In genomic region chr5:102748146-102748545, GRCm38 (mm10) we compare ENCODE assay signal across 22 mouse cellular contexts.
DNase-seq lines count a peak whose midpoint lies in the region; ATAC-seq and TF ChIP-seq lines count a peak whose summit lies in the region.
"Had no signal": no experiment of that assay in that cellular context is flagged by ENCODE, and none has a peak within 500 bp of the region (broad histone marks: within the 10 kb centered on the region; RNA-seq: fewer than 3 reads in every experiment).

No protein-coding gene starts in this region.

- TF ChIP-seq CTCF in hindbrain, postnatal 0 days (IDR thresholded peaks at IDR 0.05; ENCODE audit: low read depth), result no peak
- no peak for TF ChIP-seq CTCF in midbrain, postnatal 0 days (IDR thresholded peaks at IDR 0.05)

- no peaks in the 10 kb centered on the region for H3K36me3 ChIP-seq in forebrain, embryonic 14.5 days (ENCODE audit: control insufficient read depth, insufficient read depth, low read length)
- no peaks in the 10 kb centered on the region for H3K36me3 ChIP-seq in forebrain, embryonic 11.5 days (ENCODE audit: control insufficient read depth, insufficient read depth, low read length)
- H3K36me3 ChIP-seq in hindbrain, postnatal 0 days (ENCODE audit: insufficient read depth, low read length), result no peaks in the 10 kb centered on the region
- H3K36me3 ChIP-seq in hindbrain, embryonic 14.5 days (replicated peaks; ENCODE audit: control insufficient read depth, insufficient read depth), result no peaks in the 10 kb centered on the region
- no peaks in the 10 kb centered on the region for H3K36me3 ChIP-seq in midbrain, postnatal 0 days (ENCODE audit: insufficient read depth, low read length)
- no peaks in the 10 kb centered on the region for H3K36me3 ChIP-seq in midbrain, embryonic 11.5 days (ENCODE audit: control insufficient read depth, insufficient read depth, low read length)
- H3K36me3 ChIP-seq: embryonic facial prominence, embryonic 12.5 days; embryonic facial prominence, embryonic 15.5 days; forebrain, embryonic 12.5 days; hindbrain, embryonic 12.5 days; intestine, embryonic 15.5 days had no signal

- no peak overlapping the region for H3K27ac ChIP-seq in forebrain, embryonic 14.5 days (ENCODE audit: low read depth, low read length)
- no peak overlapping the region for H3K27ac ChIP-seq in forebrain, embryonic 11.5 days (ENCODE audit: low read depth, low read length)
- no peak overlapping the region for H3K27ac ChIP-seq in hindbrain, postnatal 0 days
- H3K27ac ChIP-seq in hindbrain, embryonic 14.5 days, result no peak overlapping the region
- H3K27ac ChIP-seq in midbrain, postnatal 0 days (ENCODE audit: low read depth, low read length), result no peak overlapping the region
- H3K27ac ChIP-seq in midbrain, embryonic 11.5 days (ENCODE audit: low read depth, low read length), result no peak overlapping the region
- H3K27ac ChIP-seq: embryonic facial prominence, embryonic 12.5 days; embryonic facial prominence, embryonic 15.5 days; forebrain, embryonic 12.5 days; heart, adult 2 months; hindbrain, embryonic 12.5 days had no signal

- no peak overlapping the region for H3K4me2 ChIP-seq in forebrain, embryonic 14.5 days (ENCODE audit: low read length)
- no peak overlapping the region for H3K4me2 ChIP-seq in forebrain, embryonic 11.5 days (ENCODE audit: low read depth, low read length, severe bottlenecking)
- no peak overlapping the region for H3K4me2 ChIP-seq in hindbrain, postnatal 0 days (ENCODE audit: low read depth, low read length)
- no peak overlapping the region for H3K4me2 ChIP-seq in hindbrain, embryonic 14.5 days (replicated peaks)
- no peak overlapping the region for H3K4me2 ChIP-seq in midbrain, postnatal 0 days (ENCODE audit: low read depth, low read length, poor library complexity, severe bottlenecking)
- H3K4me2 ChIP-seq in midbrain, embryonic 11.5 days, result no peak overlapping the region
- H3K4me2 ChIP-seq: embryonic facial prominence, embryonic 12.5 days; embryonic facial prominence, embryonic 15.5 days; forebrain, embryonic 12.5 days; heart, embryonic 11.5 days; hindbrain, embryonic 12.5 days; intestine, embryonic 15.5 days had no signal

- ATAC-seq in forebrain, embryonic 14.5 days, result peak; percentile 52; the same call in 1 of the 2 replicates
- ATAC-seq in forebrain, embryonic 11.5 days (replicated peaks; ENCODE audit: low FRiP score), result no peak
- ATAC-seq in hindbrain, postnatal 0 days, result 0 out of 2 replicates have a peak, but pooled peaks have one; percentile 24
- no peak for ATAC-seq in hindbrain, embryonic 14.5 days (ENCODE audit: low FRiP score)
- no peak for ATAC-seq in midbrain, postnatal 0 days (ENCODE audit: low FRiP score)
- ATAC-seq in midbrain, embryonic 11.5 days (ENCODE audit: low FRiP score), result no peak
- ATAC-seq: activated CD4-positive, CD25-positive, alpha-beta regulatory T cell, adult 4 months; intestine, embryonic 15.5 days had no signal

- no peaks in the 10 kb centered on the region; the same call in 1 of the 2 replicates for H3K4me1 ChIP-seq in forebrain, embryonic 14.5 days (ENCODE audit: control insufficient read depth, insufficient read depth, low read length)
- no peaks in the 10 kb centered on the region for H3K4me1 ChIP-seq in forebrain, embryonic 11.5 days (replicated peaks; ENCODE audit: control insufficient read depth, insufficient read depth, low read length)
- H3K4me1 ChIP-seq in hindbrain, postnatal 0 days (ENCODE audit: insufficient read depth, low read length), result no peaks in the 10 kb centered on the region
- no peaks in the 10 kb centered on the region for H3K4me1 ChIP-seq in hindbrain, embryonic 14.5 days (replicated peaks; ENCODE audit: control insufficient read depth, insufficient read depth, low read length)
- H3K4me1 ChIP-seq in midbrain, postnatal 0 days (ENCODE audit: insufficient read depth, low read length), result no peaks in the 10 kb centered on the region
- H3K4me1 ChIP-seq in midbrain, embryonic 11.5 days (ENCODE audit: control insufficient read depth, insufficient read depth, low read length), result no peaks in the 10 kb centered on the region
- H3K4me1 ChIP-seq: forebrain, embryonic 12.5 days; hindbrain, embryonic 12.5 days had no signal

- H3K4me3 ChIP-seq in forebrain, embryonic 14.5 days (ENCODE audit: low read depth, low read length), result no peak overlapping the region
- H3K4me3 ChIP-seq in forebrain, embryonic 11.5 days (ENCODE audit: low read depth, low read length), result no peak overlapping the region
- H3K4me3 ChIP-seq in hindbrain, postnatal 0 days (ENCODE audit: low read length), result no peak overlapping the region
- no peak overlapping the region for H3K4me3 ChIP-seq in hindbrain, embryonic 14.5 days (replicated peaks; ENCODE audit: low read length)
- no peak overlapping the region for H3K4me3 ChIP-seq in midbrain, postnatal 0 days (ENCODE audit: low read depth, low read length)
- H3K4me3 ChIP-seq in midbrain, embryonic 11.5 days (ENCODE audit: low read depth, low read length), result no peak overlapping the region
- H3K4me3 ChIP-seq: embryonic facial prominence, embryonic 12.5 days; embryonic facial prominence, embryonic 15.5 days; forebrain, embryonic 12.5 days; heart, adult 2 months; hindbrain, embryonic 12.5 days; intestine, embryonic 15.5 days had no signal

- H3K27me3 ChIP-seq in forebrain, embryonic 14.5 days (replicated peaks; ENCODE audit: control insufficient read depth, insufficient read depth, low read length), result no peaks in the 10 kb centered on the region
- H3K27me3 ChIP-seq in forebrain, embryonic 11.5 days (ENCODE audit: control insufficient read depth, insufficient read depth, low read length), result no peaks in the 10 kb centered on the region
- H3K27me3 ChIP-seq in hindbrain, postnatal 0 days (ENCODE audit: insufficient read depth, low read length), result no peaks in the 10 kb centered on the region
- no peaks in the 10 kb centered on the region for H3K27me3 ChIP-seq in hindbrain, embryonic 14.5 days (ENCODE audit: control insufficient read depth, insufficient read depth, low read length)
- no peaks in the 10 kb centered on the region for H3K27me3 ChIP-seq in midbrain, postnatal 0 days (ENCODE audit: insufficient read depth, low read length)
- H3K27me3 ChIP-seq in midbrain, embryonic 11.5 days (ENCODE audit: control insufficient read depth, insufficient read depth, low read length), result no peaks in the 10 kb centered on the region
- H3K27me3 ChIP-seq: embryonic facial prominence, embryonic 12.5 days; embryonic facial prominence, embryonic 15.5 days; forebrain, embryonic 12.5 days; hindbrain, embryonic 12.5 days; intestine, embryonic 15.5 days had no signal

- 83% methylated on average over 9 of the region's 9 CpGs for WGBS in forebrain, embryonic 14.5 days
- WGBS in forebrain, embryonic 11.5 days, result 89% methylated on average over 9 of the region's 9 CpGs
- WGBS in hindbrain, postnatal 0 days, result 68% methylated on average over 9 of the region's 9 CpGs
- 66% methylated on average over 9 of the region's 9 CpGs for WGBS in hindbrain, embryonic 14.5 days
- WGBS in midbrain, postnatal 0 days, result 80% methylated on average over 9 of the region's 9 CpGs
- 85% methylated on average over 9 of the region's 9 CpGs for WGBS in midbrain, embryonic 11.5 days

- H3K9me3 ChIP-seq in forebrain, embryonic 14.5 days (replicated peaks; ENCODE audit: control insufficient read depth, low read length), result no peaks in the 10 kb centered on the region
- no peaks in the 10 kb centered on the region for H3K9me3 ChIP-seq in forebrain, embryonic 11.5 days (ENCODE audit: control insufficient read depth, low read length)
- no peaks in the 10 kb centered on the region for H3K9me3 ChIP-seq in hindbrain, postnatal 0 days (ENCODE audit: low read length)
- no peaks in the 10 kb centered on the region for H3K9me3 ChIP-seq in hindbrain, embryonic 14.5 days (ENCODE audit: control insufficient read depth, low read length)
- no peaks in the 10 kb centered on the region for H3K9me3 ChIP-seq in midbrain, postnatal 0 days (ENCODE audit: low read length)
- no peaks in the 10 kb centered on the region for H3K9me3 ChIP-seq in midbrain, embryonic 11.5 days (ENCODE audit: control insufficient read depth, low read length)
- H3K9me3 ChIP-seq: embryonic facial prominence, embryonic 12.5 days; embryonic facial prominence, embryonic 15.5 days; forebrain, embryonic 12.5 days; hindbrain, embryonic 12.5 days; intestine, embryonic 15.5 days had no signal

- no peak overlapping the region for H3K9ac ChIP-seq in forebrain, embryonic 14.5 days (ENCODE audit: low read length)
- no peak overlapping the region for H3K9ac ChIP-seq in forebrain, embryonic 11.5 days (ENCODE audit: low read length)
- H3K9ac ChIP-seq in hindbrain, postnatal 0 days (replicated peaks; ENCODE audit: low read length), result no peak overlapping the region
- no peak overlapping the region for H3K9ac ChIP-seq in hindbrain, embryonic 14.5 days
- no peak overlapping the region for H3K9ac ChIP-seq in midbrain, postnatal 0 days (replicated peaks; ENCODE audit: low read length, poor library complexity, severe bottlenecking)
- no peak overlapping the region for H3K9ac ChIP-seq in midbrain, embryonic 11.5 days (ENCODE audit: low read length)
- H3K9ac ChIP-seq: embryonic facial prominence, embryonic 12.5 days; embryonic facial prominence, embryonic 15.5 days; forebrain, embryonic 12.5 days; hindbrain, embryonic 12.5 days; intestine, embryonic 15.5 days had no signal

- peak; percentile 21 to 57 for DNase-seq in cerebellum, postnatal 10 days
- DNase-seq in cerebellum, adult 11 months, result no peak
- peak; percentile 51 for DNase-seq in forebrain, embryonic 14.5 days (ENCODE audit: low spot score)
- DNase-seq in forebrain, embryonic 11.5 days (ENCODE audit: low spot score), result no peak
- DNase-seq in hindbrain, postnatal 0 days (ENCODE audit: low spot score), result peak; percentile 30
- no peak for DNase-seq in hindbrain, embryonic 14.5 days (ENCODE audit: low spot score)
- peak; percentile 20 for DNase-seq in midbrain, postnatal 0 days (ENCODE audit: low spot score)
- no peak for DNase-seq in midbrain, embryonic 11.5 days (ENCODE audit: low spot score, missing footprints)
- DNase-seq: adrenal gland, adult 8-10 months; adrenal gland, postnatal 25 days; cerebellum, adult 2 months; cerebellum, adult 9-11 months; gastrocnemius, postnatal 25 days; heart, adult 2 months; kidney, adult 11 months had no signal

Comparison
In these comparisons a context has a peak if more than half of its experiments do, and no peak if none do; other contexts are left out.
1. DNase-seq: peak in cerebellum, postnatal 10 days (2 of 2), forebrain, embryonic 14.5 days (single experiment), hindbrain, postnatal 0 days (single experiment) and midbrain, postnatal 0 days (single experiment); none in cerebellum, adult 11 months (single experiment), forebrain, embryonic 11.5 days (single experiment), hindbrain, embryonic 14.5 days (single experiment) and midbrain, embryonic 11.5 days (single experiment).
2. ATAC-seq: peak in forebrain, embryonic 14.5 days (single experiment) and hindbrain, postnatal 0 days (single experiment); none in forebrain, embryonic 11.5 days (single experiment), hindbrain, embryonic 14.5 days (single experiment), midbrain, postnatal 0 days (single experiment) and midbrain, embryonic 11.5 days (single experiment).